In genomic region chr4:131254691-131255090, GRCm38 (mm10) we compare ENCODE assay signal across 10 mouse cellular contexts.
DNase-seq lines count a peak whose midpoint lies in the region; ATAC-seq and TF ChIP-seq lines count a peak whose summit lies in the region.
"Had no signal": no experiment of that assay in that cellular context is flagged by ENCODE, and none has a peak within 500 bp of the region (broad histone marks: within the 10 kb centered on the region; RNA-seq: fewer than 3 reads in every experiment).

No protein-coding gene starts in this region.

- no peak overlapping the region for H3K9ac ChIP-seq in hindbrain, embryonic 11.5 days (ENCODE audit: low read depth, low read length)
- no peak overlapping the region for H3K9ac ChIP-seq in hindbrain, embryonic 14.5 days
- H3K9ac ChIP-seq: limb, embryonic 13.5 days; neural tube, embryonic 12.5 days had no signal

- ATAC-seq in hindbrain, embryonic 11.5 days (ENCODE audit: low FRiP score), result no peak
- no peak for ATAC-seq in hindbrain, embryonic 14.5 days (ENCODE audit: low FRiP score)

- no peak overlapping the region for H3K4me2 ChIP-seq in hindbrain, embryonic 11.5 days (replicated peaks; ENCODE audit: low read depth, low read length)
- no peak overlapping the region for H3K4me2 ChIP-seq in hindbrain, embryonic 14.5 days (replicated peaks)
- H3K4me2 ChIP-seq: limb, embryonic 13.5 days; neural tube, embryonic 12.5 days had no signal

- peak; percentile 49 for DNase-seq in hindbrain, embryonic 11.5 days (ENCODE audit: low spot score)
- DNase-seq in hindbrain, embryonic 14.5 days (ENCODE audit: low spot score), result no peak
- DNase-seq in 416B (ENCODE audit: low read depth), result peak; percentile 8
- peak; percentile 47 for DNase-seq in forelimb bud, embryonic 11.5 days (ENCODE audit: low read depth, low spot score)
- DNase-seq in right cerebral cortex, postnatal 36 days (ENCODE audit: low spot score in 2 of 2), result no peak
- DNase-seq in ovary, adult 18-20 months (ENCODE audit: low spot score), result no peak
- no peak for DNase-seq in testis, postnatal 14 days (ENCODE audit: low spot score)

- H3K27me3 ChIP-seq in hindbrain, embryonic 11.5 days (ENCODE audit: control insufficient read depth, insufficient read depth, low read length), result no peaks in the 10 kb centered on the region
- 0 out of 2 replicates have a peak, but pooled peaks cover 10% of the 10 kb centered on the region for H3K27me3 ChIP-seq in hindbrain, embryonic 14.5 days (ENCODE audit: control insufficient read depth, insufficient read depth, low read length)
- H3K27me3 ChIP-seq in E14TG2a.4 (ENCODE audit: insufficient read depth, low read length), result peaks cover 39% of the 10 kb centered on the region

- TF ChIP-seq CTCF in E14TG2a.4 (conservative IDR thresholded peaks at IDR 0.05; ENCODE audit: low read length), result peak; percentile 30

- no peaks in the 10 kb centered on the region for H3K36me3 ChIP-seq in hindbrain, embryonic 11.5 days (ENCODE audit: control insufficient read depth, insufficient read depth, low read length)
- no peaks in the 10 kb centered on the region for H3K36me3 ChIP-seq in hindbrain, embryonic 14.5 days (replicated peaks; ENCODE audit: control insufficient read depth, insufficient read depth)
- H3K36me3 ChIP-seq in E14TG2a.4 (ENCODE audit: insufficient read depth, low read length), result no peaks in the 10 kb centered on the region
- H3K36me3 ChIP-seq: limb, embryonic 13.5 days; neural tube, embryonic 12.5 days had no signal

- H3K4me3 ChIP-seq in hindbrain, embryonic 11.5 days (ENCODE audit: low read depth, low read length), result no peak overlapping the region
- no peak overlapping the region for H3K4me3 ChIP-seq in hindbrain, embryonic 14.5 days (replicated peaks; ENCODE audit: low read length)
- no peak overlapping the region for H3K4me3 ChIP-seq in E14TG2a.4 (replicated peaks; ENCODE audit: low read length)
- H3K4me3 ChIP-seq: limb, embryonic 13.5 days; neural tube, embryonic 12.5 days had no signal

- H3K27ac ChIP-seq in hindbrain, embryonic 11.5 days (ENCODE audit: low read depth, low read length), result no peak overlapping the region
- H3K27ac ChIP-seq in hindbrain, embryonic 14.5 days, result no peak overlapping the region
- H3K27ac ChIP-seq: limb, embryonic 13.5 days; neural tube, embryonic 12.5 days had no signal

- 39% methylated on average over 6 of the region's 6 CpGs for WGBS in hindbrain, embryonic 11.5 days
- WGBS in hindbrain, embryonic 14.5 days, result 46% methylated on average over 6 of the region's 6 CpGs

- no peaks in the 10 kb centered on the region for H3K4me1 ChIP-seq in hindbrain, embryonic 11.5 days (replicated peaks; ENCODE audit: control insufficient read depth, insufficient read depth, low read length)
- no peaks in the 10 kb centered on the region for H3K4me1 ChIP-seq in hindbrain, embryonic 14.5 days (replicated peaks; ENCODE audit: control insufficient read depth, insufficient read depth, low read length)
- peaks cover 19% of the 10 kb centered on the region for H3K4me1 ChIP-seq in E14TG2a.4 (replicated peaks; ENCODE audit: low read depth, low read length)

- H3K9me3 ChIP-seq in hindbrain, embryonic 11.5 days (ENCODE audit: control insufficient read depth, low read length), result no peaks in the 10 kb centered on the region
- H3K9me3 ChIP-seq in hindbrain, embryonic 14.5 days (ENCODE audit: control insufficient read depth, low read length), result no peaks in the 10 kb centered on the region
- H3K9me3 ChIP-seq in E14TG2a.4 (ENCODE audit: low read length), result no peaks in the 10 kb centered on the region
- H3K9me3 ChIP-seq: limb, embryonic 13.5 days; neural tube, embryonic 12.5 days had no signal

Comparison
In these comparisons a context has a peak if more than half of its experiments do, and no peak if none do; other contexts are left out.
1. DNase-seq: peak in hindbrain, embryonic 11.5 days (single experiment), 416B (single experiment) and forelimb bud, embryonic 11.5 days (single experiment); none in hindbrain, embryonic 14.5 days (single experiment), right cerebral cortex, postnatal 36 days (0 of 2), ovary, adult 18-20 months (single experiment) and testis, postnatal 14 days (single experiment).